Mouse (Mus musculus): ENCODE measurements around the gene Gspt1. TPM values are rescaled to one million over a fixed set of nuclear protein-coding genes. Genes with fewer than 3 reads are reported as not detected.
A peak's percentile ranks its signal among the peaks of the same experiment; 100 is the strongest.

Gspt1 gene
- polyA plus RNA-seq, 1 experiment, result 97.8 TPM

DNA sequence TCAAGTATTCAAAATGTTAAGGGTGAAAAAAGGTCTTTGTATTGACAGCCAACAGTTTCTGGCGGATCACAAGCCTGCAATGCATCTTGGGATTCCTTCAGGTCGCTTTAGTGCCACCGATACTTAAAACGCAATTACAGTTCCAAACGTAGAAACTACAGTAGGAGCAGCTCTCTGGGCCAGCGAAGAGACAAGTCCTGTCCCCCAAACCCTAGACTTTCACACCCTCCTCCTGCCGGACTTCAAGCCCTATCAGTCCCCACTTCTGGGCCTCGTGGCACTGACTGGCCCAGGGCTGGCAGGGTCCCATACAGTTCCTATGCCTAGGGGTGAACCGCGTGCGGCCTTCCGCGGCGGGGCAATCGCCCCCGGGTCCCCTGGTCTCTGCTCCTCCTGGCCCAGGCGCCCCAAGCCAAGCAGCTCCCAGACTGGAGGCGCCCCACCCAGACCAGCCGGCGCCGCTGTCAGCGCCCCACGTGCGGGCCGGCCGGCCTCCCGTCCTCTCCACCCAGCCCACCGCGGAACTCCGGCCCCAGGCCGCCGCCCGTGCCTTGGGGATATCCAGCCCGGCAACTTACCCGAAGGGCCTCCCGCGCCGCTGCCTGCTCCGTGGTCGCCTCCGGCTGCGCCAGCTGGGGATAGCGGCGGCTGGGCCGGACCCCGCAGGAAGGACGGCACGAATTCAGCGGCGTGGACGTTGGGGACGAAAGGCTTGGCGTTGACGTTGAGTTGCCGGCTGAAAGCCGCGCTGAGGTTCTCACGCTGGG is 877 bp downstream of the Gspt1 start:
- peak overlapping the region; percentile 93 for H3K4me3 ChIP-seq (ENCODE audit: insufficient read depth, low read depth, low read length)
- H3K4me1 ChIP-seq (ENCODE audit: control insufficient read depth, insufficient read depth, insufficient read length, low read length), result peaks cover 5% of the 10 kb centered on the region
- H3K27ac ChIP-seq (replicated peaks; ENCODE audit: low read depth, low read length), result peak overlapping the region; percentile 98

DNA sequence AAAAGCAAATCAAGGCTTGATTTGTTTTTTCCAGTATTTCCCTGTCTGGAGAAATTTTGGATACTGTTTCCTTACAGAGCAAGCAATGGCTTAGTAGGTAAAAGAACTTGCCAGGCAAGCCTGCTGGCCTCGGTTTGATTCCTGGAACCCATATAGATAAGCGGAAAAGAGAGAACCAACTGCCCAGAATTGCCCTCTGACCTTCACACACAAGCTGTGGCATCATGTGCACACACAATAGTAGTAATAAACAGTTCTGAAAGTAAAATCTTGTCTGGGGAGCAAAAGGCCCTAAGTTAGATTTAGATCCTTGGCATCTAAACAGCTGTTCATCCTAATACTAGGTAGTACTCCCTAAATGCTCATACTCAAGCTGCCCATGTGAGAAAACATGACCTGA is 6.3 kb downstream of the Gspt1 start:
- Histone ChIP-seq H3K4me3 (ENCODE audit: insufficient read depth, low read depth, low read length) (no peak overlapping the region), H3K27ac (replicated peaks; ENCODE audit: low read depth, low read length) (no peak overlapping the region), H3K4me1 (ENCODE audit: control insufficient read depth, insufficient read depth, insufficient read length, low read length) (peaks cover 12% of the 10 kb centered on the region)

DNA sequence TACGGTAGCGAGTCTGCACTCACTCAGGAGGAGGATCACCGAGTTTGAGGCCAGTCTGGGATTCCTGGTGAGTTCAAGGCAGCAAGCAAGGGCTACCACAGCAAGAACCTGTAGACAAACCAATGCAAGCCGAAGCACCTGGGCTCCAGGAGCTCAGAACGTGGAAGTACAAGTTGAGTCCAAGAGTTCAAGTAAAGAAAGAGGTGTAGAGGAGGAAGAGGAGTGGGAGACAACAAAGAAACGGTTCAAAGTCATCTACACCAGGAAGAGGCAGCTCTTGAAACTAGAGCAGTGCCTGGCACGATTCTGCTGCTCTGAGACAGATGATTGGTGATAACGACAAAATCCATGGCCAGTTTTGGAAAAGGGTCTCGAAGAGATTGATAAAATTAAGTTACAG is 8.4 kb downstream of the Gspt1 start:
- Histone ChIP-seq H3K27ac (replicated peaks; ENCODE audit: low read depth, low read length) (no peak overlapping the region), H3K4me1 (ENCODE audit: control insufficient read depth, insufficient read depth, insufficient read length, low read length) (peaks cover 8% of the 10 kb centered on the region), H3K4me3 (ENCODE audit: insufficient read depth, low read depth, low read length) (no peak overlapping the region)

DNA sequence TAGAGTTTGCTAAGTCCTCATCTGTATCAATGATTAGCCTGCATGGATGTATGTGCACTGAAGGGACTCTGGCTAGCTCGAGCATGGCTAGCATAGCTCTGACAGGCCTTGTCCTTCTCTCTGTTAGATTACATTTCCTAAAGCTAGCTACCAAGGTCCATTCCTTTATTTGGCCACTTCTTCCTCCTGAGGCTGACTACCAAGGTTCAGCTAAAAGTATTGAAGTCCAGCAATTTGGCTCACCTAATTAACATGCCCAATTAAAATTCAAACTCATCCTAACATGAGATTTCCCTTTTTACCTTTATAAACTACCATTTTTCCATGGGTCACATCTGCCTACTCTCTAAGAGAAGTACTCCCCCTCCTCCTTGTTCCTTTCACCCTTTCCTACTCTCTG is 11.7 kb downstream of the Gspt1 start:
- Histone ChIP-seq H3K27ac (replicated peaks; ENCODE audit: low read depth, low read length) (no peak overlapping the region), H3K4me3 (ENCODE audit: insufficient read depth, low read depth, low read length) (no peak overlapping the region), H3K4me1 (ENCODE audit: control insufficient read depth, insufficient read depth, insufficient read length, low read length) (peaks cover 7% of the 10 kb centered on the region)

DNA sequence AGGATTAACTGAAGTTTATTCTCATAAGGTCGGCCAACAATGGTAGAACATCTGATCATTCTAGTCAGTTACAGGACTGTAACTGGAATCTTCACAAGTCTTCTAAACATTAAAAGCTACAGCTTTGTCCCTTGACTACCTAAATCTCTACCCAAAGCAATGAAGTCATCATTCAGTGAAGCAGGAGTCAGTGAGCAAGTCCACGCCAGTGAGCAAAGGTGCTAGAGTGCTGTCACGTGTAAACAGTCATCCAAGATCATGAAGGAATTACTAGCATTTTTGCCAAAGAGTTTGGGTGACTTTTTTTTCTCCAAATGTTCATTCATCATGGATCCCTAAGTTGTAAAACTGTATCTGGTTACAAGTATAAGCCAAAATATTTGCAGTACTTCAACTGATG is 36.3 kb downstream of the Gspt1 start:
- H3K4me1 ChIP-seq (ENCODE audit: control insufficient read depth, insufficient read depth, insufficient read length, low read length), result no peaks in the 10 kb centered on the region

DNA sequence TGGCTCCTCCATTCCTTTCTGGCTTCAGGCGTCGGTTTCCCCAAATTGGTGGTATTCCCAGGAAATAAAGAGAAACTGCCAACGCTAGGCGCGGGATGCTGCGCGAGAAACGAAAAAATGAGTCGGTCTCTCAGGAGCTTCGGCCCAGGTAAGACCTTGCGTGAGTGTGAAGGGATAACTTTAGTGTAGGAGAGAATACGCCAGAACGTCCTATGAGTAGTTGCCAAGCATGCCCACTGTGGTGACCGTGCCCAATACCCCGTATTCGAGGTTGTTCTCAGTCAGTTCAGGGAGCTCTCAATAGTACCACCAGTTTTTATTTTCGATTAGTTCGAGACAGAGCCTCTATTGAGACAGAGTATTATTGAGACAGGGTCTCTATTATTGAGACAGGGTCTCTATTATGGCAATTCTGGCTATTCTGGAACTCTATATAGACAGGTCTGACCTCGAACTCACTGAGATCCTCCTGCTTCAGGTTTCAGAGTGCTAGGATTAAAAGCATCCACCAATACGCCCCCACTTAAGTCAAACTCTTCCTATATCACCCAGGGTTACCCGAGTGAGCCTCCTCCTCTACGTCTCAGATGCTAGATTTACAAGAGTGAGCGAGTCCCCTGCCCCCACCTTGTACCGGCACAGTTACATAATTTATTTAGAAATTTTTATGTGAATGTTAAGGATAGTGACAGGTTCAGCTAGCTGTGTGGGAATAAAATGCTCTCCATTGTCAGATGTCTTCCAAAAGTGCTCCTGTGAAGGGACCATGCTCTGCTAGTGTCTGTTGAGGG is 50.3 kb downstream of the Gspt1 start:
- no peak overlapping the region for H3K27ac ChIP-seq (replicated peaks; ENCODE audit: low read depth, low read length)

More for the DNA sequence above, 36.3 kb downstream of the Gspt1 start:
- H3K27ac ChIP-seq (replicated peaks; ENCODE audit: low read depth, low read length), result no peak overlapping the region
- H3K4me3 ChIP-seq (ENCODE audit: insufficient read depth, low read depth, low read length), result no peak overlapping the region

DNA sequence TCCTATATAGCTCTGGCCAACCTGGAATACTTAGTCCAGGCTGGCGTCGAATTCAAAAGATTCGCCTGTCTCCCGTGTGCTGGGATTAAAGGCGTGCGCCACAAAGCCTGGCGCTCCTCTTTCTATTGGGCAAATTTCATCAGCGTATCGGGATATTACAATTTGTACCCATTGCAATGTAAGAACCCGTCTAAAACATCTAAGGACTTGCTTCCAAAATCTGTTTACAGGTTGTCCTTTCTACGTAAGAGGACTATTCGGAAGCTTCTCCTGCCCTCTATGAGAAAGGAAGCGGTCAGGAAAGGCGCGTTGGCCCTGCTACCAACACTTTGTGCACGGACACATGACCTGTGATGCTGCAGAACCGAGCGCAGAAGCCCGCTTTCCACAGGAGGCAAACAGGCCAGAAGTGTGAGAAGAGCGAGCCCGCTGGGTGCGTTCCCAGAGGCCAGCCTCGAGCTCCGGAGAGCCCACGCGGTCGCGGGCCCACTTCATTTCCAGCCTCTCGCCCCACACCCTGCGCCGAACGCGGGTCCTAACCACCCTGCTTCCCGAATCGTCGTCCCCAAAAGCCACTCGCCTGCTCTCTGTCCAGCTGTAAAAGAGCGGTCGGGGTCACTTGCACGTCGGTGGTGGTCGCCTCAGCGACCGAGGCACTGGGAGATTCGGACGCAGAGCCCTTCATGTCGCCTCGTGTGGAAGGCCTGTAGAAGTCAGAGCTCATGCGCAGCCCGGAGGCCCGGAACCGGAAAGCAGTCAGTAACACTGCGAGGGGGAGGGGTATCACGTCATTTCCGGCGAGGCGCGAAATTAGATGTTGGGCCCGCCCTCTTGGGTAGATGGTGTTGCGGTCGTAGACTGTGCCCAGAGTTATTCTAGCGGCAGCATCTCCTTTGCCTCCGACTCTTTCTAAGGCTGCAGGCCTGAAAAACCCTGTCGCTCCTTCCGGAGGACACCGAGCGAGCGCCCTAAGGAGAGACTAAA is 51.3 kb downstream of the Gspt1 start, which contains the start of gene Rsl1d1:
Gene Rsl1d1, minus strand, starts transcription at position 761 of the 984 bp plus-strand sequence.
- peak within 1 kb of the TSS; percentile 83 for H3K4me3 ChIP-seq (ENCODE audit: insufficient read depth, low read depth, low read length)
- peak within 1 kb of the TSS; percentile 68 for H3K27ac ChIP-seq (replicated peaks; ENCODE audit: low read depth, low read length)
- H3K4me1 ChIP-seq (ENCODE audit: control insufficient read depth, insufficient read depth, insufficient read length, low read length), result no peaks in the 10 kb centered on the region

More for the DNA sequence above, 50.3 kb downstream of the Gspt1 start:
- Histone ChIP-seq H3K4me3 (ENCODE audit: insufficient read depth, low read depth, low read length) (peak overlapping the region; percentile 83), H3K4me1 (ENCODE audit: control insufficient read depth, insufficient read depth, insufficient read length, low read length) (no peaks in the 10 kb centered on the region)

DNA sequence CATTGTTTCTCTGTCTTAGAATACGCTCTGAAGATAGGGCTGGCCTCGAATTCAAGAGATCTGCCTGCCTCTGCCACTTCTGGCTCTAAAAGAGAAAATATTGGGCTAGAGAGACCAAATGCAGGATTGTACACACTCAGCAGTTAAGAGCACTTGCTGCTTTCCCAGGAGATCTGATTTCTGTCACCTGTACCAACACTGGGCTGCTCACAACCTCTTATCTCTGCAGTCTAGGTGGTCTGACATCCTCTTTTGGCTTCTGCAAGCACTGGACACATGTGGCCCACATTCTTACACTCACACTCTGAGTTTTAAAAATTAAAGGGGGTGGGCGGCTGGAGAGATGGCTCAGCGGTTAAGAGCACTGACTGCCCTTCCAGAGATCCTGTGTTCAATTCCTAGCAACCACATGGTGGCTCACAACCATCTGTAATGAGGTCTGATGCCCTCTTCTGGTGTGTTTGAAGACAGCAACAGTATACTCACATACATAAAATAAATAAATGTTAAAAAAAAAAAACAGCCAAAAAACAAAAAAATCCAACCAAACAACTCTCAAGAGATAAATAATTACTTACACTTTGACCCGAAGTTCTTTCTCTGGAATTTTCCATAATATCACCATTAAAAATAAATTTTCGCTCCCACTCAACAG is 52.3 kb downstream of the Gspt1 start:
- H3K4me1 ChIP-seq (ENCODE audit: control insufficient read depth, insufficient read depth, insufficient read length, low read length), result no peaks in the 10 kb centered on the region
- H3K4me3 ChIP-seq (ENCODE audit: insufficient read depth, low read depth, low read length), result no peak overlapping the region
- H3K27ac ChIP-seq (replicated peaks; ENCODE audit: low read depth, low read length), result no peak overlapping the region

DNA sequence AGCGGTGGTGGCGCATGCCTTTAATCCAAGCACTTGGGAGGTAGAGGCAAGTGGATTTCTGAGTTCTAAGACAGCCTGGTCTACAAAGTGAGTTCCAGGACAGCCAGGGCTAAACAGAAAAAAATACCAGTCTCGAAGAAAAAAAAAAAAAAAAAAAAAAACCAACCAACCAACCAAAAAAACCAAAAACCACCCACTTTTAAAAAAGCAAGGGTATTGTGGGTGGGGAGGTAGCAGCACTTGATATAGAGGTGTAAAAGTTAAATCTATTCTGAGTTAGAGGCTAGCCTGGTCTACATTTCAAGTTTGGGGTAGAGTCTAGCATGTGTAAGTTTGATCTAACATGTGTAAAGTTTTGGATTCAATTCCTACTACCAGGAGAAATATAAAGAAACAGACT is 53.9 kb downstream of the Gspt1 start:
- Histone ChIP-seq H3K4me3 (ENCODE audit: insufficient read depth, low read depth, low read length) (no peak overlapping the region), H3K27ac (replicated peaks; ENCODE audit: low read depth, low read length) (no peak overlapping the region), H3K4me1 (ENCODE audit: control insufficient read depth, insufficient read depth, insufficient read length, low read length) (no peaks in the 10 kb centered on the region)

DNA sequence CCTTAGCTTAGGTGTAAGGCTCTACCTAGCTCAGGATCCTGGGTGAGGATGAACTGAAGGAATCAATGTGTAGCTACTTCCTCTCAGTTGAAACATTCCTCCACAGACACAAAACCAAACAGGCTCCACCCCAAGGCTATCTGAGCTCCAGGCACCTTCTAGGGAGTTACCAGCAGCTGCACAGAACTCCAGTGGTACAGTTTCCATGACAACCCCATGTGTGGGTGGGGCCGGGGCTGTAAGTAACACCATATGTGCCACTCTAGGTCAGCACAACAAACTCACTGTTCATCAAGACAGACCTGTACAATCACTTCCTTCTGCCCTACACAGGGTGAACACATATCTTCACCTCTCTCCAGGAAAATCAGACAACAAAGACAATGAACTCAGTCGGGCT is 55.7 kb downstream of the Gspt1 start:
- Histone ChIP-seq H3K4me3 (ENCODE audit: insufficient read depth, low read depth, low read length) (no peak overlapping the region), H3K27ac (replicated peaks; ENCODE audit: low read depth, low read length) (no peak overlapping the region), H3K4me1 (ENCODE audit: control insufficient read depth, insufficient read depth, insufficient read length, low read length) (no peaks in the 10 kb centered on the region)

DNA sequence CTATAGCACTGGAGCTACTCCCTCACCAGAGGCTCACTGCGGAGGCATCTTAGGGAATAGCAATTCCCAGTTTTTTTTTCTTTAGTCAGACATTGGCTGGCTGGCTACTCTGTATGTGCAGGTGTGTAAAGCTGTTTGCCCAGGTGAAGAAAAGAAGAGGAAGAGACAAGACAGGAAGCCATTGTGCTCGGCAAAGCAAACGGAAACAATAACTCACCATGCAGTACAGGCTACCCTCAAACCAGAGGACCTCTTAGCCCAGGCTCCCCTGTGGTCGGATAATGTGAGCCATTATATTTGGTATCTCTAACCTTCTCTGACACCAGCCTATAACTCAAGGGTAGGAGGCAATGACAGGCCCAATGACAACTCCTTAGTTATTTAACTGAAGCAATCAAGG is 57.1 kb downstream of the Gspt1 start:
- no peak overlapping the region for H3K27ac ChIP-seq (replicated peaks; ENCODE audit: low read depth, low read length)
- H3K4me3 ChIP-seq (ENCODE audit: insufficient read depth, low read depth, low read length), result no peak overlapping the region
- H3K4me1 ChIP-seq (ENCODE audit: control insufficient read depth, insufficient read depth, insufficient read length, low read length), result no peaks in the 10 kb centered on the region

DNA sequence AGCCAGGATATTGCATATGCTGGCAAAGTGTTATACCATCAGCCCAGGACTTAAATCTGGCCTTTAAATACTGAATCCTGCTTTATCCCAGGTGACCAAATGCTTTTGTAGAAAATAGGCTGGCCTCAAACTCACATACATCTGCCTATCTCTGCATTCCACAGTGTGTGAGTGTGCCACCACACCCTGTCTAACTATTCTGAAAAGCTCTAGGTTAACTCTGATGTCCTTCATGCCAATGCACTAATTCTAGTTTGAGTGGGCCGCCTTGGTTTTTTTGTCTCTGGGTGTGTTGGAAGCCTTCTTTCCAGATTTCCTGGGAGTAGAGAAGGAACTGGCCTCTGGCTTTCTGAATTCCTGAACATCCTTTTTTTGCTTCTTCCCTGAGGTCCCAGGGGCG is 60.9 kb downstream of the Gspt1 start:
- Histone ChIP-seq H3K4me1 (ENCODE audit: control insufficient read depth, insufficient read depth, insufficient read length, low read length) (no peaks in the 10 kb centered on the region), H3K4me3 (ENCODE audit: insufficient read depth, low read depth, low read length) (no peak overlapping the region), H3K27ac (replicated peaks; ENCODE audit: low read depth, low read length) (no peak overlapping the region)

DNA sequence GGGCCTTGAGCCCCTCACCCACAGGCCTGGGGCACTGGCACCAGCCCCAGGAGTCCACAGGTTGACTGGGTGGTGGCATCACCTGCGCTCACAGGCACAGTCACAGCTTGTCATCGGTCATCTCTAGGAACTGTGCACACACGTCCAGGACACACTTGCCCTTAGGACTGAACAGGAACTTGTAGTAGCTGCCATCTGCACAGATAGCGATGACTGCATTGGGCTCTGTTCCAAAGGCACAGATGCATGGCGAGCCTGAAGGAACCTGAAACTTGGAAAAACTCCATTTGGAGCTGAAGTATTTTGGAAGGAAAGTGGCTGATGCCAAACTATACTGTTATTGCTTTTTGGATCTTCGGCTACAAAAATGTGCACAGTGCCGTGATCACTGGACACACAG is 64.0 kb downstream of the Gspt1 start:
- H3K4me3 ChIP-seq (ENCODE audit: insufficient read depth, low read depth, low read length), result no peak overlapping the region
- H3K4me1 ChIP-seq (ENCODE audit: control insufficient read depth, insufficient read depth, insufficient read length, low read length), result no peaks in the 10 kb centered on the region
- H3K27ac ChIP-seq (replicated peaks; ENCODE audit: low read depth, low read length), result no peak overlapping the region

DNA sequence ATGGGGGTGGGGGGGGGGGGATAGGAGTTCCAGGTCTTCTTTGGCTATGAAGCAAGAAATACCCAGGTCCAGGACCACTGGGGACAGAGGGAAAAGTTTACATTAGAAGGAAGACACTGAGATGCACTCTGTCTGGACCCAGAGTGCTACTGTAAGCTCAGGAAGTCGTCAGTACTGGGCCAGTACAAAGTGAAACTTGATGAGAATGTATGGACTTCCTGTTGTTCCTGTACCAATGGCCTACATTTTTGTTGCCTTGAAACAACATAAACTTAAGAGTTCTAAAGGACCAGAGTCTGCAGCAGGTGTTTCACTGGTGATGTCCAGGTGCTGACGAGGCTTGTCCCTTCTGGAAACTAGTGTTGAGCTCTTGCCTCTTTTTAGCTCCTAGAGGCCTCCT is 76.7 kb downstream of the Gspt1 start:
- no peak overlapping the region for H3K27ac ChIP-seq (replicated peaks; ENCODE audit: low read depth, low read length)
- no peak overlapping the region for H3K4me3 ChIP-seq (ENCODE audit: insufficient read depth, low read depth, low read length)
- no peaks in the 10 kb centered on the region for H3K4me1 ChIP-seq (ENCODE audit: control insufficient read depth, insufficient read depth, insufficient read length, low read length)

Data from brown adipose tissue, adult 24 weeks (tissue).